Mouse (Mus musculus) liver, postnatal 0 days (tissue): Measurements from ENCODE around the gene Dgkg. TPM values are rescaled to one million over a fixed set of nuclear protein-coding genes. Genes with fewer than 3 reads are reported as not detected.

ENCODE experiments used
- ATAC-seq: fragments of 200-750 bp; cut with Nextera tagmentation; 2 replicates; pipeline ENCODE4 v1.8.0; 2017; ENCODE audit warnings: mild to moderate bottlenecking, moderate library complexity
- DNase-seq: peaks from one replicate; pipeline ENCODE4 v3.0.0-alpha.2; 2016
- H3K27ac ChIP-seq: fragments of 300-500 bp; sonication (generic); 2 replicates; pipeline ENCODE4 v1.5.1; 2014; ENCODE audit warnings: antibody characterized with exemption, moderate library complexity, mild to moderate bottlenecking, low read depth
- H3K27me3 ChIP-seq: fragments of 300-500 bp; sonication (generic); 2 replicates; pipeline ENCODE4 v1.6.1; 2014; ENCODE audit warnings: low read length, control low read depth, mixed read lengths; ENCODE audit not compliant: insufficient read depth
- H3K36me3 ChIP-seq: fragments of 300-500 bp; sonication (generic); replicated peaks from 2 replicates; pipeline ENCODE4 v1.6.1; 2014; ENCODE audit warnings: mild to moderate bottlenecking, control low read depth, low read length, moderate library complexity, mixed read lengths; ENCODE audit not compliant: insufficient read depth
- H3K4me1 ChIP-seq: fragments of 300-500 bp; sonication (generic); 2 replicates; pipeline ENCODE4 v1.6.1; 2014; ENCODE audit warnings: antibody characterized with exemption, mild to moderate bottlenecking, control low read depth; ENCODE audit not compliant: insufficient read depth
- H3K4me2 ChIP-seq: fragments of 300-500 bp; sonication (generic); 2 replicates; pipeline ENCODE4 v1.6.1; 2014; ENCODE audit warnings: low read depth, mild to moderate bottlenecking, low read length, moderate library complexity, mixed read lengths
- H3K4me3 ChIP-seq: fragments of 300-500 bp; sonication (generic); 2 replicates; pipeline ENCODE4 v1.5.1; 2014; ENCODE audit warnings: low read depth, low read length
- H3K9ac ChIP-seq: fragments of 300-500 bp; sonication (generic); replicated peaks from 2 replicates; pipeline ENCODE4 v1.6.1; 2014; ENCODE audit warnings: mild to moderate bottlenecking, moderate library complexity
- H3K9me3 ChIP-seq: fragments of 300-500 bp; sonication (generic); 2 replicates; pipeline ENCODE4 v1.6.1; 2016; ENCODE audit warnings: mild to moderate bottlenecking, control low read depth, low read length, mixed read lengths
- CTCF ChIP-seq: sonication (generic); IDR thresholded peaks from 2 replicates; pipeline ENCODE4 v1.5.1; 2016; ENCODE audit warnings: antibody characterized with exemption, low read depth
- EP300 ChIP-seq: IDR thresholded peaks from 2 replicates; pipeline ENCODE4 v1.6.1; 2016; ENCODE audit warnings: antibody characterized with exemption, low read depth, mild to moderate bottlenecking
- WGBS: fragments of 180-500 bp; shearing (Covaris S2); extraction: QIAGEN DNeasy Blood & Tissue Kit; methylation state at CpG from one replicate; pipeline ENCODE4 v1.1.7; 2014; ENCODE audit not compliant: insufficient replicate concordance; 5-methylcytosine and 5-hydroxymethylcytosine counted together
- polyA plus RNA-seq: library from polyadenylated mRNA; unstranded; fragments of >200 nt; fragmentation: Nextera tagmentation; extraction: Ambion mirVana; gene quantifications from 2 replicates; pipeline ENCODE4 v1.2.1, GENCODE M21; 2015

Gene Dgkg
- polyA plus RNA-seq, 1 experiment from 2014 or later: 0.93 TPM

- Histone ChIP-seq H3K36me3 (no peaks in the 10 kb centered on the region), H3K27me3 (no peaks in the 10 kb centered on the region), H3K27ac (no peak overlapping the region), H3K9me3 (no peaks in the 10 kb centered on the region), H3K9ac (no peak overlapping the region), H3K4me1 (no peaks in the 10 kb centered on the region), H3K4me2 (no peak overlapping the region), H3K4me3 (no peak overlapping the region)
- WGBS: 63% methylated on average over 8 of the region's 8 CpGs
- ATAC-seq: no peak
- TF ChIP-seq CTCF: no peak
- no peak for TF ChIP-seq EP300
- no peak for DNase-seq
Observed at GRCm38 (mm10) chr16:22687711-22688230, 30.8 kb upstream of the Dgkg start.

GRCm38 (mm10) chr16:22683605-22684004, 26.6 kb upstream of the Dgkg start:
- H3K4me3 ChIP-seq: no peak overlapping the region
- H3K4me2 ChIP-seq: no peak overlapping the region
- H3K9ac ChIP-seq: no peak overlapping the region
- ATAC-seq (no peak), DNase-seq (no peak)
- no peaks in the 10 kb centered on the region for H3K36me3 ChIP-seq
- H3K4me1 ChIP-seq: no peaks in the 10 kb centered on the region
- H3K27ac ChIP-seq: no peak overlapping the region
- WGBS: 65% methylated on average over 3 of the region's 3 CpGs
- no peaks in the 10 kb centered on the region for H3K27me3 ChIP-seq
- no peaks in the 10 kb centered on the region for H3K9me3 ChIP-seq
- no peak for TF ChIP-seq CTCF

- Histone ChIP-seq H3K36me3 (no peaks in the 10 kb centered on the region), H3K27me3 (no peaks in the 10 kb centered on the region), H3K4me2 (no peak overlapping the region), H3K9me3 (no peaks in the 10 kb centered on the region), H3K4me3 (no peak overlapping the region), H3K4me1 (no peaks in the 10 kb centered on the region), H3K27ac (no peak overlapping the region), H3K9ac (no peak overlapping the region)
- ATAC-seq: no peak
- no peak for DNase-seq
- TF ChIP-seq CTCF (no peak), EP300 (no peak)
Observed at GRCm38 (mm10) chr16:22682727-22683126, 25.7 kb upstream of the Dgkg start.

- DNase-seq (no peak), ATAC-seq (no peak)
- Histone ChIP-seq H3K9me3 (no peaks in the 10 kb centered on the region), H3K4me2 (no peak overlapping the region), H3K4me1 (no peaks in the 10 kb centered on the region), H3K27me3 (no peaks in the 10 kb centered on the region), H3K4me3 (no peak overlapping the region), H3K27ac (no peak overlapping the region), H3K36me3 (no peaks in the 10 kb centered on the region), H3K9ac (no peak overlapping the region)
- TF ChIP-seq EP300 (no peak), CTCF (no peak)
- 68% methylated on average over 3 of the region's 3 CpGs for WGBS
Observed at GRCm38 (mm10) chr16:22679641-22680040, 22.6 kb upstream of the Dgkg start.

GRCm38 (mm10) chr16:22674636-22675035, 17.6 kb upstream of the Dgkg start:
- no peak overlapping the region for H3K27ac ChIP-seq
- DNase-seq (no peak), ATAC-seq (no peak)
- no peak overlapping the region for H3K4me3 ChIP-seq
- TF ChIP-seq EP300: no peak
- TF ChIP-seq CTCF: no peak
- no peaks in the 10 kb centered on the region for H3K27me3 ChIP-seq
- WGBS: 74% methylated on average over 10 of the region's 10 CpGs
- H3K4me1 ChIP-seq: no peaks in the 10 kb centered on the region
- no peaks in the 10 kb centered on the region for H3K9me3 ChIP-seq
- no peak overlapping the region for H3K9ac ChIP-seq
- no peaks in the 10 kb centered on the region for H3K36me3 ChIP-seq
- no peak overlapping the region for H3K4me2 ChIP-seq

- TF ChIP-seq CTCF (no peak), EP300 (no peak)
- Histone ChIP-seq H3K9me3 (no peaks in the 10 kb centered on the region), H3K27ac (no peak overlapping the region), H3K4me3 (no peak overlapping the region), H3K36me3 (no peaks in the 10 kb centered on the region), H3K9ac (no peak overlapping the region), H3K4me2 (no peak overlapping the region), H3K4me1 (no peaks in the 10 kb centered on the region), H3K27me3 (no peaks in the 10 kb centered on the region)
- DNase-seq (no peak), ATAC-seq (no peak)
- WGBS: 52% methylated on average over 4 of the region's 4 CpGs
Observed at GRCm38 (mm10) chr16:22674164-22674563, 17.1 kb upstream of the Dgkg start.

GRCm38 (mm10) chr16:22664033-22664432, 7.0 kb upstream of the Dgkg start:
- no peaks in the 10 kb centered on the region for H3K36me3 ChIP-seq
- H3K27me3 ChIP-seq: no peaks in the 10 kb centered on the region; the same call in 1 of the 2 replicates
- ATAC-seq (no peak), DNase-seq (peak; percentile 24)
- no peak overlapping the region for H3K4me3 ChIP-seq
- no peak overlapping the region for H3K4me2 ChIP-seq
- H3K27ac ChIP-seq: no peak overlapping the region
- no peak overlapping the region for H3K9ac ChIP-seq
- TF ChIP-seq CTCF (no peak), EP300 (no peak)
- H3K9me3 ChIP-seq: no peaks in the 10 kb centered on the region
- 41% methylated on average over 4 of the region's 4 CpGs for WGBS
- H3K4me1 ChIP-seq: peaks cover 13% of the 10 kb centered on the region
